Mouse (Mus musculus): Measurements from ENCODE around the gene Hmga1. TPM values are rescaled to one million over a fixed set of nuclear protein-coding genes. Genes with fewer than 3 reads are reported as not detected.

Gene Hmga1
- polyA plus RNA-seq, 1 experiment from 2014 or later = 195 TPM

DNA sequence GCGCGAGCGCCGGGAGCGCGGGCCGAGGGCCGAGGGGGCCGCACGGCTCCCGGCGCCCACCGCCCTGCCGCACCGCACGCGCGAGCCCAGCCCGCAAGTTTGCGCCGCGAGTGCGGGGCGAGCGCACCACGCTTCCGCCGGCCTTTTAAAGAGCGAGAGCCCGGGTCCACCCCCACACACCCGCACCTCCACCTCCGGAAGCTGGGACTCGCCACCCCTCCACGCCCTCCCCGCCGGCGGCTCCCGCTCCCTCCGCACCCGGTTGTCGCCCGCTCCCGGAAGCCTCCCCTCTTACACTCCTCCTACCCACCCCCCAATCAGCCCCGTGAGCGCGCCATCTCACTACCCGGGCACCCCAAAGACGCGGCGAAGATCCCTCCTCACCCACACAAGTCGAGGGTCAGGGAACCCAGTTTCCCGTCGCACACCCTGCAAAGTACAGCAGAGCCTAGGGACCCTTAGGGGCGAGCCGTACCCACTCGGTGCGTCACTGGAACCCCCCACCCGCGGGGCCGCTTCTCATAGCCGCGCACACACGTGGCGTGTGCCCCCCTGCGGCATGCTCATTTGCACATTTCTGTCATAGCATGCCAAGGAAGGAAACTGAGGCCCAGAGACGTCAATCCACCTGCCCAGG is 42.9 kb upstream of the Hmga1 start:
- H3K9me3 ChIP-seq (replicated peaks) = no peaks in the 10 kb centered on the region
- peaks cover 87% of the 10 kb centered on the region for H3K27me3 ChIP-seq
- H3K36me3 ChIP-seq = no peaks in the 10 kb centered on the region
- peak overlapping the region; percentile 100 for H3K4me2 ChIP-seq (replicated peaks)
- H3K27ac ChIP-seq (replicated peaks) = no peak overlapping the region
- peak overlapping the region; percentile 56 for H3K4me3 ChIP-seq (replicated peaks)
- H3K9ac ChIP-seq = peak overlapping the region; percentile 13; the same call in 1 of the 2 replicates
- ATAC-seq (ENCODE audit: insufficient number of reproducible peaks, low FRiP score, low TSS enrichment, low read depth) = no peak
- H3K4me1 ChIP-seq = peaks cover 23% of the 10 kb centered on the region
- under 1% methylated on average over 65 of the region's 66 CpGs for WGBS

DNA sequence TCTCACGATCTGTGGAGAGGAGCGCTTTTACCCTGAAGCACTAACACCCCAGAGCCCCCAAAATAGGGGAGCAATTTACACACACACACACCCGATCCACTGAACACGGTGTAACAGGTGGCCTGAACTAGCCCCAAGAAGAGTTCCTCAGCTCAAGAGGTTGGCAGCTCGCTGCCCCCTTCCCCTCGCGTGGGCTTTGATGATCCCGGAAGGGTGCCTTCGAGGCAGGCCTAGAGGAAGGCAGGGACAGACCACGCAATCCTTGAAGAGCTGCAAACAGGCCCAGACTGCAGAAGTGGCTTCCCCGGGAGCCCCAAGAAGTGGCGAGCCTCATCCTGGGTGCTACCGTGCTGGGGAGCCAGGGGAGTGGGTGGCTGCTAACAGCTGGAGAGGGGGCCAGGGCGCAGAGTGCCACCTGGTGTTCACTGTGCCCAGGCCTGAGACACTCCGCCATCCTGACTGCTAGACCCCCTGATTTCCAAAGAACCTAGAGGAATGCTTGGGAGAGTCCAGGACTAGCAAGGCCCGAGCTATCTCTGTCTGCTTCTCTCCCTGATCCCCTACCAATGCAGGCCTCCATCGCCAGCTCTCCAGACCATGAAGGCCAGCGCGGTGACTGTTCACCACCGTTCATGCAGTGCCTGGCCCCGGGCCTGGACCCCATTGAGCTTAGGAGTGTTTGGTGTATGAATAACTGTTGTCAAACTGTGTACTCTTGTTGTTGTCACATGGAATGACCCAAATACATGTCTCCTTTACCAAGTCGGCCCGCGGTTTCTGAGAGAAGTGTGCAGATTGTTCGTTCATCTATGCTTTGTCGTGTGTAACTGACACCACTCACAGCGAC is 42.2 kb upstream of the Hmga1 start:
- Histone ChIP-seq H3K36me3 (no peaks in the 10 kb centered on the region), H3K27ac (replicated peaks) (no peak overlapping the region), H3K4me2 (replicated peaks) (peak overlapping the region; percentile 100), H3K9ac (no peak overlapping the region), H3K27me3 (peaks cover 93% of the 10 kb centered on the region), H3K4me3 (replicated peaks) (peak overlapping the region; percentile 56), H3K9me3 (replicated peaks) (no peaks in the 10 kb centered on the region), H3K4me1 (peaks cover 23% of the 10 kb centered on the region)
- ATAC-seq (ENCODE audit: insufficient number of reproducible peaks, low FRiP score, low TSS enrichment, low read depth) = no peak
- WGBS = 30% methylated on average over 27 of the region's 27 CpGs

DNA sequence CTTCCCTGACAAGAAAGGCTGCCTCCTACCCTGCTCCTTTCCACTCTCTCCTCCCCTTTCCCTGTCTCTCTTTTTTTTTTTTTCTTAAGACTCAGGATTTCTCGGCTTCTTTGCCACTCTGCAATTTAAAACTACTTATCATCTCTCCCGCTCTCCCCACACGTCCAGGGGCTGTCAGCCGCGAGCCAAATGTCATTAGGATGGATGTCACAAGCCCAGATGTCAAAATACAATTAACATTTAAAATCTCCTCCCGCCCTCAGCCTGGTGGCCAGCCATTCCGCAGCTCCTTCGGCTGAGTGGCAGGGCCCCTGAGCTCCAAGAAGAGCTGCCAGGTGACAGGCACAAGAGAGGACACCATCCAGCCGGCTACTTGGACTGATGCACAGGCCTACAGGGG is 38.0 kb upstream of the Hmga1 start:
- H3K27ac ChIP-seq (replicated peaks) = no peak overlapping the region
- no peak overlapping the region for H3K9ac ChIP-seq
- H3K4me2 ChIP-seq (replicated peaks) = no peak overlapping the region
- H3K9me3 ChIP-seq (replicated peaks) = no peaks in the 10 kb centered on the region
- peaks cover 13% of the 10 kb centered on the region for H3K4me1 ChIP-seq
- no peak overlapping the region for H3K4me3 ChIP-seq (replicated peaks)
- WGBS = 16% methylated on average over 9 of the region's 9 CpGs
- H3K27me3 ChIP-seq = peaks cover 85% of the 10 kb centered on the region
- H3K36me3 ChIP-seq = no peaks in the 10 kb centered on the region
- ATAC-seq (ENCODE audit: insufficient number of reproducible peaks, low FRiP score, low TSS enrichment, low read depth) = no peak

DNA sequence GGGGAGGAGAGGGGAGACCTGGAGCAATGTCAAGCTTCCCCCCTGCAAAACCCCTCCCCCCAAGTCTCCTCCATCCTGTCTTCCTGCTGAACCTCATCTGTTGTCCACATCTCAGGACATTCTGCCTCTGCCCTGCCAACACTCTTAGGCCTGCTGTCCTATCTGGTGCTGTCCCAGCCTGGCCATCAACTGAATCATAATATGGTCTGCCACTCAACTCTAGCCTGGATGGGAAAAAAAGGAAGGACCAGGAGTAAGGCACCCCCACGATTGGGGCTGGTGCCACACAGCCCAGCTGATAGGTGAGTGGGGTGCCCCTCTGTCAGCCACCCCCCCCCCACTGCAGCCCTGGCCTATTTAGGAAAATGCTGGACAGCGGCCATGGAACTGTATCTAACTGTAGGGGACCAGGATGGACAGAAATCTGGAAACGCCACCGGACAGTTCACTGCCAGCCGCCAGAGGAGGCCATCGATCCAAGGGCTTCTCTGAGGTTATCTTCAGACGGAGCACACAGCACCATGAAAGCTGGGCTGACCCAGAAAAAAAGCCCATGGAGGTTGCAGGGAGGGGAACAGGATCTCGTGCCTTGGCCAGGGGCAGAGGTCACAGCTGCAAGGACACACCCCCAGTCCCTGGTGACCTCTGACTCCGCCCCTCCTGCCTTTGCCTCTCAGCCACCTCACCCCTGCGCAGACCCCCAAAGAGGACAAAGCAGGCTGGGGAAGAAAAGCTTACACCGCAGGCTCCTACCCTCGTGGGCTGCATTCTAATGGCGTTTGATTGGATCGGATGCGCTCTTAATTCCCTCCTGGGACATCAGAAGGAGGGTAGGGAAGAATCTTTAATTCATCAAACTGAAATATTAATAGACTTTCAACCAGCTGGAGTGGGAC is 37.3 kb upstream of the Hmga1 start:
- 33% methylated on average over 15 of the region's 15 CpGs for WGBS
- Histone ChIP-seq H3K4me3 (replicated peaks) (no peak overlapping the region), H3K9ac (no peak overlapping the region), H3K9me3 (replicated peaks) (no peaks in the 10 kb centered on the region), H3K27me3 (peaks cover 79% of the 10 kb centered on the region), H3K27ac (replicated peaks) (no peak overlapping the region), H3K4me1 (peaks cover 7% of the 10 kb centered on the region), H3K36me3 (no peaks in the 10 kb centered on the region), H3K4me2 (replicated peaks) (no peak overlapping the region)
- ATAC-seq (ENCODE audit: insufficient number of reproducible peaks, low FRiP score, low TSS enrichment, low read depth) = no peak

DNA sequence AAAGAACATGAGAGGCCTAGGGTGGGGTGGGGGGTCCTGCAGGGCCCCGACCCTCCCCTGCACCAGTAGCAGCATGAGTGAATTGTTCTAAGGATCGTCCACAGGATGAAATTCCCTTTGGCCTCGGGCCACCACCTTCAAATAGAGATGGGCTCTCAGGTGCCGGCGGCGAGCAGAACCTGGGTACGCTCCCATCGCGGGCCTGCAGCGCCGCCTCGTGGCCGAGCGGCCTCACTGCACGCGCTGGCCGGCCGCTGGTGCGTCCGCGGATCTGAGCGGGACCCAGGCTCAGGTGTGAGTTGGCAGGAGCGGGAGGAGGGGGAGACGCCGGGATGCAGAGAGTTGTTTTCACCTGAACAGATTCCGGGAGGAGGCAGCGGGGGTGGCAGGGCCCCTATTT is 35.7 kb upstream of the Hmga1 start:
- Histone ChIP-seq H3K4me1 (0 out of 2 replicates have a peak, but pooled peaks cover 5% of the 10 kb centered on the region), H3K4me2 (replicated peaks) (0 out of 2 replicates have a peak overlapping the region, but pooled peaks have one; percentile 21), H3K27ac (replicated peaks) (no peak overlapping the region), H3K36me3 (no peaks in the 10 kb centered on the region), H3K4me3 (replicated peaks) (no peak overlapping the region), H3K9ac (no peak overlapping the region), H3K9me3 (replicated peaks) (no peaks in the 10 kb centered on the region), H3K27me3 (peaks cover 63% of the 10 kb centered on the region)
- WGBS = under 1% methylated on average over 27 of the region's 27 CpGs
- ATAC-seq (ENCODE audit: insufficient number of reproducible peaks, low FRiP score, low TSS enrichment, low read depth) = no peak

DNA sequence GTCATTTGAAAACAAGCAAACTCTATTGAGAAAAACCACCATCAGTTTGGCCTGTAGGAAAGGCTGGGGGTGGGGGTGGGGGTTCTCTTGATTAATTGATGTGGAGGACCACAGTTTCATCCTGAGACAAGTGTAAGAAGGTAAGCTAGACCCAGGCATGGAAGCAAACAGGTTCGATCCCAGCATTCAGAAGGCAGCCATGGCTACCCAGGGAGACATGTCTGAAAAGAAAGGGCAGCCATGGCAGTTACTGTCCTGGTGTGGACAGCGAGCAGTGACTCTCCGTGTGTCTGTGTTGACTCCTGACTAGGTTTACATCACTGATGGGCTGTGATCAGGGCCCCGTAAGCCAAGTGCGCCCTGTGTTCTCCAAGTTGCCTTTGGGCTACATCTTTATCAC is 35.0 kb upstream of the Hmga1 start, which contains the start of gene Grm4:
Grm4 (minus strand) TSS at position 101 of the 400 bp plus-strand sequence.
- H3K36me3 ChIP-seq = no peaks in the 10 kb centered on the region
- peaks cover 58% of the 10 kb centered on the region for H3K27me3 ChIP-seq
- WGBS = 67% methylated on average over 5 of the region's 5 CpGs
- no peak within 1 kb of the TSS for H3K4me3 ChIP-seq (replicated peaks)
- 0 out of 2 replicates have a peak, but pooled peaks cover 5% of the 10 kb centered on the region for H3K4me1 ChIP-seq
- H3K9me3 ChIP-seq (replicated peaks) = no peaks in the 10 kb centered on the region
- no peak within 1 kb of the TSS for H3K9ac ChIP-seq
- no peak for ATAC-seq (ENCODE audit: insufficient number of reproducible peaks, low FRiP score, low TSS enrichment, low read depth)
- H3K27ac ChIP-seq (replicated peaks) = no peak within 1 kb of the TSS
- H3K4me2 ChIP-seq (replicated peaks) = 0 out of 2 replicates have a peak within 1 kb of the TSS, but pooled peaks have one; percentile 21

DNA sequence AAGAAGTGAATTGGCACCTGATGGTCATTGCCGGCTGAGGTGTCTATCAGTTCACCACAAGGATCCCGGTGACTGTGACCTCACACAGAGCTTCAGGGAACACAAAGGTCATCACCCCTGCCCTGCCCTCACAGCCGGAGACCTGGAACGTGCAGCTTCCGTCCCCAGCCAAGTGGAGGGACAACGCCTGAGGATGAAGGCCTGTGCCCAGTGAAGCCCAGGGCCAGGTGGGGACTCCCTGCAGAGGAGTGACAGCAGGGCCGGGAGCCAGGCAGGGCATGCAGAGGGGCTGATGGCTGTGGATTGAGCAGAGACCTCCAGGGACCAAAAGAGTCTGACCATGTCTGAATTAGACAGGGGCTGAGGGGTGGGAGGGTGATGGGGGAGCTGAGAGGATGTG is 33.2 kb upstream of the Hmga1 start:
- Histone ChIP-seq H3K27me3 (peaks cover 44% of the 10 kb centered on the region), H3K9me3 (replicated peaks) (no peaks in the 10 kb centered on the region), H3K4me3 (replicated peaks) (no peak overlapping the region), H3K9ac (no peak overlapping the region), H3K4me1 (0 out of 2 replicates have a peak, but pooled peaks cover 5% of the 10 kb centered on the region), H3K4me2 (replicated peaks) (no peak overlapping the region), H3K36me3 (no peaks in the 10 kb centered on the region), H3K27ac (replicated peaks) (no peak overlapping the region)
- 39% methylated on average over 7 of the region's 7 CpGs for WGBS
- no peak for ATAC-seq (ENCODE audit: insufficient number of reproducible peaks, low FRiP score, low TSS enrichment, low read depth)

DNA sequence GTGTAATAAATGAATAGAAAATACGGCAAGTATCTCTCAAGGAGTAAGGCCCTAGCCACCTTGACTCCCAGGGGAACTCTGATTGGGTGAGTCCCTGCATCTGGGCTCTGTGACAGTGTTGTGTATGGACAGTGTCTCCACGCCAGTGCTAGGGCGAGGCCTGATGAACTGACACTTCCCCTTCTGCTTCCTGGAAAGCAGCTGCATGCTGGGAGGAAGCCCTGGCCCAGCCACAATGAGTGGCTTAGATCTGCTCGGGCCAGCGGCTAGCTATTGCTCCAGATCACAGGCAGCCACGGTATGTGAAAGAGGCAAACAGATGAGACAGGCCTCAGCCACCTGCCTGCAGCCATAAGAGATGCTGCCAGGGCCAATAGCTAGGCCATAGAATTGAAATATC is 29.1 kb upstream of the Hmga1 start:
- no peak for ATAC-seq (ENCODE audit: insufficient number of reproducible peaks, low FRiP score, low TSS enrichment, low read depth)
- Histone ChIP-seq H3K36me3 (no peaks in the 10 kb centered on the region), H3K4me1 (no peaks in the 10 kb centered on the region), H3K27me3 (peaks cover 8% of the 10 kb centered on the region; the same call in 1 of the 2 replicates), H3K27ac (replicated peaks) (no peak overlapping the region), H3K9me3 (replicated peaks) (no peaks in the 10 kb centered on the region), H3K4me2 (replicated peaks) (no peak overlapping the region), H3K9ac (no peak overlapping the region), H3K4me3 (replicated peaks) (no peak overlapping the region)
- 68% methylated on average over 6 of the region's 6 CpGs for WGBS

DNA sequence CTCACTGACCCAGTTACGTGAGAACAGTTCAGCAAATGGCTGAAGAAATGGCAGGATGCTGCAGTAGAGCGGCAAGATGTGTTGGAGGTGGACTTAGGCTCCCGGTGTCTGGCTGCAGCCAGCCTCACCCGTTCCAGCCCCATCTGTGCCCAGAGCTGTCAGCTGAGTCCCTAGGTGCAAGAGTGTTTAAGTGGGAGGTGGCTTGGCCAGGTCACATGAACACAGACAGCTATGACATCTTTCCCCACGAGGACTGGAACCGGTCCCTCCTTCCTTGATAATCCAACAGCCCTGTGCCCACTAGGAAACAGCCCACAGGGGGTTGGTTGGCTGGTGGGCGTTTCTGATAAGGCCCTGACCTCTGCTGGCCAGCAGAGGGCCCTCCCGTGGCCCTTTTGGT is 28.3 kb upstream of the Hmga1 start:
- Histone ChIP-seq H3K4me3 (replicated peaks) (no peak overlapping the region), H3K27me3 (0 out of 2 replicates have a peak, but pooled peaks cover 2% of the 10 kb centered on the region), H3K4me2 (replicated peaks) (no peak overlapping the region), H3K9ac (no peak overlapping the region), H3K4me1 (no peaks in the 10 kb centered on the region), H3K9me3 (replicated peaks) (no peaks in the 10 kb centered on the region), H3K27ac (replicated peaks) (no peak overlapping the region), H3K36me3 (no peaks in the 10 kb centered on the region)
- WGBS = 53% methylated on average over 8 of the region's 8 CpGs
- ATAC-seq (ENCODE audit: insufficient number of reproducible peaks, low FRiP score, low TSS enrichment, low read depth) = 0 out of 2 replicates have a peak, but pooled peaks have one; percentile 62

DNA sequence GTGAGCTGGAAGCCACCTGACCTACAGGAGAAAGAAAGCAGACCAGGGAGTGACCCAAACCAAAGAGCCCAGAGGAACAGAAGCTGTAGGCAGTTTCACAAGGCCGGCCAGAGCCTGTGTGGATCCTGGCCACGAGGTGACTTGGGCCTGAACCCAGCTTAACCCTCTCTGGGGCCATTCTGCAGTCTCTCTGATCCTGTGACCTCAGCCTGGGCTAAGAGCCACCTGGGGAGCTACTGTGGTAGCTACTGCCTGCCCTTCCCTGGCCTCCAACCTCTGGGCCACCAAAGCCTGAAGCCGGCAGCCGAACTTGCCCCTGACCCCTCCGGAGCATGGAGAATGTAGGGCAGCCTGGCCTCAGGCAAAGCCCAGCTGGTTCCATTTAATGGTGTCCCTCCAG is 27.5 kb upstream of the Hmga1 start:
- H3K27ac ChIP-seq (replicated peaks) = no peak overlapping the region
- no peaks in the 10 kb centered on the region for H3K4me1 ChIP-seq
- no peak overlapping the region for H3K4me2 ChIP-seq (replicated peaks)
- H3K9ac ChIP-seq = no peak overlapping the region
- H3K4me3 ChIP-seq (replicated peaks) = no peak overlapping the region
- 47% methylated on average over 5 of the region's 5 CpGs for WGBS
- no peaks in the 10 kb centered on the region for H3K27me3 ChIP-seq
- no peaks in the 10 kb centered on the region for H3K9me3 ChIP-seq (replicated peaks)
- no peak for ATAC-seq (ENCODE audit: insufficient number of reproducible peaks, low FRiP score, low TSS enrichment, low read depth)
- H3K36me3 ChIP-seq = no peaks in the 10 kb centered on the region

DNA sequence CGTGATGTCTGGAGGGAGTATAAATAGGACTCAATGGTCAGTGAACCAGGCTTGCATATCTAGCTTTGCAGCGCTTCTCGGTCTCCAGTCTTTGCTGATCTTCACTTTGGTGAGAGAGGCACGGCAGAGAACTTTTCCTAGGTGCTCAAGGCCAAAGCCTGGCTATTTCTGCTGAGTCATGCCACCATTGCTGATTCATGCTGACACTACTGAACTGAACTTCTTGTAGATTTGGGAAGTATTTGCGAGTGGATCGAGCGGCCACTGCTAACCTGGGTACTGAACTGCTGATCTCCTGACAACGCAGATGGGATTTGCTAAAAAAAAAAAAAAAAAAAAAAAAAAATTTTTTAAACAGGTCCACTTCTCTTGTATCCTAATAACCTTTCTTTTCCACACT is 24.2 kb upstream of the Hmga1 start:
- H3K4me2 ChIP-seq (replicated peaks) = no peak overlapping the region
- H3K27me3 ChIP-seq = no peaks in the 10 kb centered on the region
- H3K36me3 ChIP-seq = no peaks in the 10 kb centered on the region
- H3K27ac ChIP-seq (replicated peaks) = no peak overlapping the region
- WGBS = 91% methylated on average over 8 of the region's 8 CpGs
- H3K9me3 ChIP-seq (replicated peaks) = no peaks in the 10 kb centered on the region
- no peak for ATAC-seq (ENCODE audit: insufficient number of reproducible peaks, low FRiP score, low TSS enrichment, low read depth)
- H3K4me1 ChIP-seq = peaks cover 4% of the 10 kb centered on the region
- H3K9ac ChIP-seq = no peak overlapping the region
- H3K4me3 ChIP-seq (replicated peaks) = no peak overlapping the region
